Mouse (Mus musculus) G1E (cell line): ENCODE data around the gene Psen1.

Experiments
- CTCF ChIP-seq: IDR thresholded peaks from 2 replicates; pipeline ENCODE4 v1.5.1; 2012; ENCODE audit warnings: low read depth, low read length, inconsistent platforms, mixed read lengths
- GATA1 ChIP-seq: IDR thresholded peaks from 2 replicates; pipeline ENCODE4 v1.6.1; 2012; ENCODE audit warnings: borderline replicate concordance, low read length, inconsistent platforms, mixed read lengths

GRCm38 (mm10) chr12:83738651-83739050 is 50.7 kb downstream of the Psen1 start:
- TF ChIP-seq CTCF (no peak), GATA1 (no peak)
